Mouse (Mus musculus): ENCODE measurements around the gene Rubcn. TPM values are rescaled to one million over a fixed set of nuclear protein-coding genes. Genes with fewer than 3 reads are reported as not detected.
"Not testable (repeated sequence)": the region's sequence is repeated elsewhere in the genome, so short reads cannot be mapped to it uniquely, and the experiment has no call there.

The Rubcn gene
- polyA plus RNA-seq (2015; fragmentation: Nextera tagmentation; extraction: Ambion mirVana): 39.8 and 41.3 TPM in 2 replicates

GRCm38 (mm10) chr16:32877343-32878156, at the start of gene Rubcn, which contains the start of gene Fyttd1:
TSS of gene Rubcn (minus strand) at chr16:32877766.
TSS of gene Fyttd1 (plus strand) at chr16:32877500.
- H3K9ac ChIP-seq (ENCODE audit: low read depth, low read length): peak within 1 kb of the TSS; percentile 93
- peak within 1 kb of the TSS; percentile 84 for H3K4me2 ChIP-seq (ENCODE audit: low read length)
- no peaks in the 10 kb centered on the region for H3K27me3 ChIP-seq (ENCODE audit: control insufficient read depth, insufficient read depth, low read depth, low read length)
- peaks cover 28% of the 10 kb centered on the region for H3K4me1 ChIP-seq (ENCODE audit: control insufficient read depth, insufficient read depth, low read length)
- WGBS: under 1% methylated on average over 76 of the region's 83 CpGs
- H3K4me3 ChIP-seq (ENCODE audit: low read depth, low read length): peak within 1 kb of the TSS; percentile 93
- ATAC-seq: peak; percentile 98
- peak within 1 kb of the TSS; percentile 86 for H3K27ac ChIP-seq (ENCODE audit: low read length)
- H3K36me3 ChIP-seq (ENCODE audit: control insufficient read depth, insufficient read depth, low read length): no peaks in the 10 kb centered on the region
- no peaks in the 10 kb centered on the region for H3K9me3 ChIP-seq (replicated peaks; ENCODE audit: control insufficient read depth, low read length, poor library complexity, severe bottlenecking)

- Histone ChIP-seq H3K9ac (ENCODE audit: low read depth, low read length) (no peak overlapping the region), H3K9me3 (replicated peaks; ENCODE audit: control insufficient read depth, low read length, poor library complexity, severe bottlenecking) (no peaks in the 10 kb centered on the region), H3K36me3 (ENCODE audit: control insufficient read depth, insufficient read depth, low read length) (no peaks in the 10 kb centered on the region), H3K27ac (ENCODE audit: low read length) (no peak overlapping the region), H3K27me3 (ENCODE audit: control insufficient read depth, insufficient read depth, low read depth, low read length) (no peaks in the 10 kb centered on the region), H3K4me2 (ENCODE audit: low read length) (no peak overlapping the region), H3K4me1 (ENCODE audit: control insufficient read depth, insufficient read depth, low read length) (peaks cover 2% of the 10 kb centered on the region; the same call in 1 of the 2 replicates), H3K4me3 (ENCODE audit: low read depth, low read length) (no peak overlapping the region)
- WGBS: 96% methylated on average over 8 of the region's 8 CpGs
- ATAC-seq: no peak
Measured at GRCm38 (mm10) chr16:32927044-32927443, 49.5 kb upstream of the Rubcn start.

- ATAC-seq: not testable (repeated sequence)
- WGBS: 94% methylated on average over 9 of the region's 9 CpGs
Measured at GRCm38 (mm10) chr16:32926629-32927028, 49.1 kb upstream of the Rubcn start.

GRCm38 (mm10) chr16:32915292-32916068, 37.9 kb upstream of the Rubcn start:
- H3K9ac ChIP-seq (ENCODE audit: low read depth, low read length): no peak overlapping the region
- WGBS: 74% methylated on average over 9 of the region's 9 CpGs

More at GRCm38 (mm10) chr16:32926629-32927028, 49.1 kb upstream of the Rubcn start:
- not testable (repeated sequence) for H3K27me3 ChIP-seq (ENCODE audit: control insufficient read depth, insufficient read depth, low read depth, low read length); H3K4me3 ChIP-seq (ENCODE audit: low read depth, low read length); H3K9me3 ChIP-seq (replicated peaks; ENCODE audit: control insufficient read depth, low read length, poor library complexity, severe bottlenecking); H3K27ac ChIP-seq (ENCODE audit: low read length); H3K36me3 ChIP-seq (ENCODE audit: control insufficient read depth, insufficient read depth, low read length); H3K4me1 ChIP-seq (ENCODE audit: control insufficient read depth, insufficient read depth, low read length); H3K9ac ChIP-seq (ENCODE audit: low read depth, low read length); H3K4me2 ChIP-seq (ENCODE audit: low read length)

GRCm38 (mm10) chr16:32913937-32914881, 36.6 kb upstream of the Rubcn start, which contains the start of gene Lrch3:
TSS of gene Lrch3 (plus strand) at chr16:32914100.
- peak within 1 kb of the TSS; percentile 92 for H3K9ac ChIP-seq (ENCODE audit: low read depth, low read length)
- H3K4me2 ChIP-seq (ENCODE audit: low read length): peak within 1 kb of the TSS; percentile 81
- no peaks in the 10 kb centered on the region for H3K36me3 ChIP-seq (ENCODE audit: control insufficient read depth, insufficient read depth, low read length)
- H3K27ac ChIP-seq (ENCODE audit: low read length): peak within 1 kb of the TSS; percentile 93
- peak; percentile 94 for ATAC-seq
- no peaks in the 10 kb centered on the region for H3K9me3 ChIP-seq (replicated peaks; ENCODE audit: control insufficient read depth, low read length, poor library complexity, severe bottlenecking)
- H3K4me1 ChIP-seq (ENCODE audit: control insufficient read depth, insufficient read depth, low read length): peaks cover 9% of the 10 kb centered on the region
- WGBS: under 1% methylated on average over 71 of the region's 85 CpGs
- H3K4me3 ChIP-seq (ENCODE audit: low read depth, low read length): peak within 1 kb of the TSS; percentile 97
- no peaks in the 10 kb centered on the region for H3K27me3 ChIP-seq (ENCODE audit: control insufficient read depth, insufficient read depth, low read depth, low read length)

More at GRCm38 (mm10) chr16:32915292-32916068, 37.9 kb upstream of the Rubcn start:
- Histone ChIP-seq H3K4me1 (ENCODE audit: control insufficient read depth, insufficient read depth, low read length) (peaks cover 9% of the 10 kb centered on the region), H3K27ac (ENCODE audit: low read length) (no peak overlapping the region), H3K27me3 (ENCODE audit: control insufficient read depth, insufficient read depth, low read depth, low read length) (no peaks in the 10 kb centered on the region), H3K9me3 (replicated peaks; ENCODE audit: control insufficient read depth, low read length, poor library complexity, severe bottlenecking) (no peaks in the 10 kb centered on the region), H3K4me2 (ENCODE audit: low read length) (peak overlapping the region; percentile 81), H3K4me3 (ENCODE audit: low read depth, low read length) (peak overlapping the region; percentile 97), H3K36me3 (ENCODE audit: control insufficient read depth, insufficient read depth, low read length) (no peaks in the 10 kb centered on the region)
- ATAC-seq: no peak

GRCm38 (mm10) chr16:32913212-32913611, 35.6 kb upstream of the Rubcn start:
- Histone ChIP-seq H3K27ac (ENCODE audit: low read length) (no peak overlapping the region), H3K4me1 (ENCODE audit: control insufficient read depth, insufficient read depth, low read length) (peaks cover 7% of the 10 kb centered on the region), H3K9me3 (replicated peaks; ENCODE audit: control insufficient read depth, low read length, poor library complexity, severe bottlenecking) (no peaks in the 10 kb centered on the region), H3K4me2 (ENCODE audit: low read length) (peak overlapping the region; percentile 81; the same call in 1 of the 2 replicates), H3K36me3 (ENCODE audit: control insufficient read depth, insufficient read depth, low read length) (no peaks in the 10 kb centered on the region), H3K4me3 (ENCODE audit: low read depth, low read length) (no peak overlapping the region), H3K9ac (ENCODE audit: low read depth, low read length) (no peak overlapping the region), H3K27me3 (ENCODE audit: control insufficient read depth, insufficient read depth, low read depth, low read length) (no peaks in the 10 kb centered on the region)
- ATAC-seq: no peak
- WGBS: 67% methylated on average over 7 of the region's 7 CpGs

- H3K9ac ChIP-seq (ENCODE audit: low read depth, low read length): no peak overlapping the region
- no peak overlapping the region for H3K27ac ChIP-seq (ENCODE audit: low read length)
- WGBS: 92% methylated on average over 8 of the region's 8 CpGs
- no peaks in the 10 kb centered on the region for H3K9me3 ChIP-seq (replicated peaks; ENCODE audit: control insufficient read depth, low read length, poor library complexity, severe bottlenecking)
- H3K4me1 ChIP-seq (ENCODE audit: control insufficient read depth, insufficient read depth, low read length): no peaks in the 10 kb centered on the region
- ATAC-seq: no peak
- H3K4me2 ChIP-seq (ENCODE audit: low read length): no peak overlapping the region
- H3K27me3 ChIP-seq (ENCODE audit: control insufficient read depth, insufficient read depth, low read depth, low read length): no peaks in the 10 kb centered on the region
- H3K36me3 ChIP-seq (ENCODE audit: control insufficient read depth, insufficient read depth, low read length): peaks cover 16% of the 10 kb centered on the region
- no peak overlapping the region for H3K4me3 ChIP-seq (ENCODE audit: low read depth, low read length)
Measured at GRCm38 (mm10) chr16:32906727-32907126, 29.2 kb upstream of the Rubcn start.

GRCm38 (mm10) chr16:32906186-32906585, 28.6 kb upstream of the Rubcn start:
- Histone ChIP-seq H3K4me3 (ENCODE audit: low read depth, low read length) (no peak overlapping the region), H3K9me3 (replicated peaks; ENCODE audit: control insufficient read depth, low read length, poor library complexity, severe bottlenecking) (no peaks in the 10 kb centered on the region), H3K27ac (ENCODE audit: low read length) (no peak overlapping the region), H3K36me3 (ENCODE audit: control insufficient read depth, insufficient read depth, low read length) (peaks cover 16% of the 10 kb centered on the region), H3K9ac (ENCODE audit: low read depth, low read length) (no peak overlapping the region), H3K27me3 (ENCODE audit: control insufficient read depth, insufficient read depth, low read depth, low read length) (no peaks in the 10 kb centered on the region), H3K4me2 (ENCODE audit: low read length) (no peak overlapping the region), H3K4me1 (ENCODE audit: control insufficient read depth, insufficient read depth, low read length) (no peaks in the 10 kb centered on the region)
- no peak for ATAC-seq
- WGBS: 90% methylated on average over 2 of the region's 2 CpGs
